Mouse (Mus musculus) c-Kit-positive CD71-positive TER-119-positive erythroid progenitor cells, embryonic 14.5 days (primary cell): ENCODE data around the gene Eml6.
A peak's percentile ranks its signal among the peaks of the same experiment; 100 is the strongest.
"Not testable (repeated sequence)": the region's sequence is repeated elsewhere in the genome, so short reads cannot be mapped to it uniquely, and the experiment has no call there.

Experiments used
- DNase-seq: peaks from one replicate; pipeline ENCODE4 v3.0.0-alpha.2; 2013; ENCODE audit warnings: low spot score

Eml6 gene

GRCm38 (mm10) chr11:29788921-29789638 is 236.8 kb downstream of the Eml6 start:
- no peak for DNase-seq

- no peak for DNase-seq
These were observed 237.3 kb downstream of the Eml6 start for GRCm38 (mm10) chr11:29788499-29788898.

- DNase-seq: no peak
These were observed 238.4 kb downstream of the Eml6 start for GRCm38 (mm10) chr11:29787473-29787872.

GRCm38 (mm10) chr11:29786583-29787219 is 239.1 kb downstream of the Eml6 start:
- peak; percentile 12 for DNase-seq

- DNase-seq: no peak
These were observed 246.3 kb downstream of the Eml6 start for GRCm38 (mm10) chr11:29779409-29780026.

- no peak for DNase-seq
These were observed 246.9 kb downstream of the Eml6 start for GRCm38 (mm10) chr11:29778936-29779335.

GRCm38 (mm10) chr11:29777964-29778363 is 247.9 kb downstream of the Eml6 start:
- no peak for DNase-seq

- DNase-seq: no peak
These were observed 251.1 kb downstream of the Eml6 start for GRCm38 (mm10) chr11:29774760-29775159.

GRCm38 (mm10) chr11:29774296-29774695 is 251.5 kb downstream of the Eml6 start:
- no peak for DNase-seq

- DNase-seq: no peak
These were observed 253.6 kb downstream of the Eml6 start for GRCm38 (mm10) chr11:29772279-29772678.

- no peak for DNase-seq
These were observed 255.0 kb downstream of the Eml6 start for GRCm38 (mm10) chr11:29770666-29771400.

- DNase-seq: no peak
These were observed 257.3 kb downstream of the Eml6 start for GRCm38 (mm10) chr11:29768523-29768922.

GRCm38 (mm10) chr11:29766313-29766982 is 259.4 kb downstream of the Eml6 start:
- no peak for DNase-seq

GRCm38 (mm10) chr11:29765063-29765462 is 260.8 kb downstream of the Eml6 start:
- no peak for DNase-seq

GRCm38 (mm10) chr11:29762768-29763167 is 263.1 kb downstream of the Eml6 start:
- DNase-seq: no peak

GRCm38 (mm10) chr11:29761387-29761786 is 264.4 kb downstream of the Eml6 start:
- DNase-seq: no peak

- DNase-seq: no peak
These were observed 267.2 kb downstream of the Eml6 start for GRCm38 (mm10) chr11:29758617-29759016.

- not testable (repeated sequence) for DNase-seq
These were observed 269.8 kb downstream of the Eml6 start for GRCm38 (mm10) chr11:29756007-29756406.

GRCm38 (mm10) chr11:29751648-29752611 is 273.9 kb downstream of the Eml6 start:
- DNase-seq: no peak

GRCm38 (mm10) chr11:29751013-29751412 is 274.8 kb downstream of the Eml6 start:
- DNase-seq: no peak

GRCm38 (mm10) chr11:29749468-29749829 is 276.4 kb downstream of the Eml6 start:
- DNase-seq: no peak
